Mouse (Mus musculus): ENCODE data around the gene Ifnk. TPM values are rescaled to one million over a fixed set of nuclear protein-coding genes. Genes with fewer than 3 reads are reported as not detected.

Gene Ifnk
- total and polyA plus RNA-seq, 3 experiments, result not detected

DNA sequence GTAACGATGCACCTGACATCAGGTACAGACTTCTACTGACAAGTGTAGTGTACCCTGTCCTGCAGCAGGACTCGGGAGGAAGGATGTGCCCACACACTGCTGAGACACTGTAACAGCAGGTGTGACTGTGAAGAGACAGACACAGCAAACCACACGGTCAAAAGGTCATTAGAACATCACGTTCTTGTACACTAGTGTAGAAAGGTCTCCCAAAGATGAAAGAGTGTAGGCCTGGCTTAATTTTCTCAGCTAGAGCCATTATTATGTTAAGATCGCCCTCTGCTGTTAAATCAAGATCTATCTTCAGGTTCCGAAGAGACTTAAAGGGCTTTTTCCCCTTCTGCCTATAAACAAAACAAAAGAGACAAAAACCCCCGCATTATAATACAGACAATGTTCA lies 40.9 kb downstream of the Ifnk start:
- DNase-seq (ENCODE audit: low read depth, low spot score), result peak; percentile 28
- Histone ChIP-seq H3K4me1 (ENCODE audit: control insufficient read depth in 1 of 2, insufficient read depth in 2 of 2, low read length in 2 of 2) (peaks cover 10 to 16% of the 10 kb centered on the region in 2 experiments), H3K9me3 (replicated peaks; ENCODE audit: insufficient read depth, low read length) (no peaks in the 10 kb centered on the region), H3K4me3 (ENCODE audit: control insufficient read depth in 1 of 2, insufficient read depth in 1 of 2, low read depth in 2 of 2, low read length in 2 of 2) (no peak overlapping the region), H3K9ac (ENCODE audit: control insufficient read depth, low read depth, low read length, poor library complexity, severe bottlenecking) (no peak overlapping the region), H3K27me3 (ENCODE audit: control insufficient read depth in 1 of 2, insufficient read depth in 2 of 2, low read length in 2 of 2) (no peaks in the 10 kb centered on the region), H3K27ac (ENCODE audit: control insufficient read depth, low read depth, low read length) (no peak overlapping the region), H3K36me3 (ENCODE audit: control insufficient read depth in 1 of 2, insufficient read depth in 2 of 2, low read length in 2 of 2) (peaks cover 0 to 16% of the 10 kb centered on the region in 2 experiments; a peak in 3 of 4 replicates), H3K79me2 (ENCODE audit: control insufficient read depth, insufficient read depth, low read length, poor library complexity) (no peaks in the 10 kb centered on the region)
- TF ChIP-seq GATA1 (IDR thresholded peaks at IDR 0.05; ENCODE audit: low read depth, low read length) (no peak), HCFC1 (IDR thresholded peaks at IDR 0.05; ENCODE audit: low read depth, low read length) (no peak), RCOR1 (IDR thresholded peaks at IDR 0.05; ENCODE audit: low read depth, low read length) (no peak), ZC3H11A (IDR thresholded peaks at IDR 0.05; ENCODE audit: low read depth, low read length) (peak; percentile 64), KAT2A (conservative IDR thresholded peaks at IDR 0.05; ENCODE audit: low read depth, low read length) (no peak), USF2 (IDR thresholded peaks at IDR 0.05; ENCODE audit: borderline replicate concordance in 1 of 2, insufficient read depth in 1 of 2, low read depth in 1 of 2, low read length in 2 of 2) (no peak), BHLHE40 (IDR thresholded peaks at IDR 0.05; ENCODE audit: borderline replicate concordance, low read depth, low read length) (no peak), MXI1 (IDR thresholded peaks at IDR 0.05; ENCODE audit: low read depth, low read length) (no peak), MAZ (IDR thresholded peaks at IDR 0.05; ENCODE audit: low read depth, low read length) (no peak), CTCF (IDR thresholded peaks at IDR 0.05 in 2 of 3, conservative IDR thresholded peaks at IDR 0.05 in 1 of 3; ENCODE audit: control insufficient read depth in 1 of 3, insufficient read depth in 1 of 3, low read depth in 2 of 3, low read length in 3 of 3, poor library complexity in 1 of 3, severe bottlenecking in 1 of 3) (peak in 2 of 3 experiments; percentile 13 to 65; a peak in 2 of 6 replicates), UBTF (IDR thresholded peaks at IDR 0.05; ENCODE audit: borderline replicate concordance, insufficient read depth, low read depth, low read length) (no peak), MYC (IDR thresholded peaks at IDR 0.05; ENCODE audit: low read depth, low read length) (no peak), SMC3 (IDR thresholded peaks at IDR 0.05; ENCODE audit: low read depth, low read length) (peak; percentile 79), POLR2AphosphoS2 (IDR thresholded peaks at IDR 0.05; ENCODE audit: low read length) (no peak), ZKSCAN1 (IDR thresholded peaks at IDR 0.05; ENCODE audit: low read depth, low read length) (no peak), NELFE (IDR thresholded peaks at IDR 0.05; ENCODE audit: low read depth, low read length) (no peak), RAD21 (IDR thresholded peaks at IDR 0.05; ENCODE audit: low read depth, low read length) (peak; percentile 75), TCF12 (IDR thresholded peaks at IDR 0.05; ENCODE audit: low read depth, low read length) (no peak), CHD1 (IDR thresholded peaks at IDR 0.05; ENCODE audit: low read depth, low read length) (no peak), EP300 (IDR thresholded peaks at IDR 0.05; ENCODE audit: low read depth in 1 of 2, low read length in 2 of 2) (no peak)

DNA sequence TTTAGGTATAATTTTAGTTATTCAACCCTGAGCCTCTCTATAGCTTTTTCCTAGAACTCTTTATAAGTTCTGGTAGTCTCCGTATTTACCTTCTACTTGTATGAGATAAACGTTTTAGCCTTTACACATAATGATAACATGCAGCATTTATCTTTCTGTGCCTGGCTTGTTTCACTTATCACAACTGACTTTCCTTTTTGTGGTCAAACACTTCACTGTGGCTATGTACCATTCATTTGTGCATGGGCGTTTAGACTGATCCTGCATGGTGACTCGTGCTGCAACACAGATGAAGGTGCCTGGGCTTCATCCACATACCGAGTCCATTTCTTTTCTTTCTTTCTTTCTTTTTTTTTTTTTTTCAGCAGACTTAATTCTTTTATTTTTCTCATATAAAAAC lies 49.8 kb downstream of the Ifnk start:
- Histone ChIP-seq H3K4me3 (ENCODE audit: control insufficient read depth in 1 of 2, insufficient read depth in 1 of 2, low read depth in 2 of 2, low read length in 2 of 2) (no peak overlapping the region), H3K9me3 (replicated peaks; ENCODE audit: insufficient read depth, low read length) (no peaks in the 10 kb centered on the region), H3K79me2 (ENCODE audit: control insufficient read depth, insufficient read depth, low read length, poor library complexity) (no peaks in the 10 kb centered on the region), H3K4me1 (ENCODE audit: control insufficient read depth in 1 of 2, insufficient read depth in 2 of 2, low read length in 2 of 2) (peaks cover 2 to 6% of the 10 kb centered on the region in 2 experiments; a peak in 3 of 4 replicates), H3K36me3 (ENCODE audit: control insufficient read depth in 1 of 2, insufficient read depth in 2 of 2, low read length in 2 of 2) (peaks cover 4 to 13% of the 10 kb centered on the region in 2 experiments), H3K27ac (ENCODE audit: control insufficient read depth, low read depth, low read length) (peak overlapping the region; percentile 59), H3K27me3 (ENCODE audit: control insufficient read depth in 1 of 2, insufficient read depth in 2 of 2, low read length in 2 of 2) (no peaks in the 10 kb centered on the region), H3K9ac (ENCODE audit: control insufficient read depth, low read depth, low read length, poor library complexity, severe bottlenecking) (no peak overlapping the region)
- DNase-seq (ENCODE audit: low read depth, low spot score), result peak; percentile 71
- TF ChIP-seq TAL1 (IDR thresholded peaks at IDR 0.05; ENCODE audit: low read length), result peak; percentile 30
- no peak for TF ChIP-seq MEF2A (IDR thresholded peaks at IDR 0.05; ENCODE audit: extremely low read depth, insufficient replicate concordance, low read depth, low read length, poor library complexity, severe bottlenecking)
- TF ChIP-seq POLR2AphosphoS2 (IDR thresholded peaks at IDR 0.05; ENCODE audit: low read length), result no peak
- no peak for TF ChIP-seq HCFC1 (IDR thresholded peaks at IDR 0.05; ENCODE audit: low read depth, low read length)
- peak; percentile 62; the same call in 1 of the 2 replicates for TF ChIP-seq RCOR1 (IDR thresholded peaks at IDR 0.05; ENCODE audit: low read depth, low read length)
- TF ChIP-seq TBP (IDR thresholded peaks at IDR 0.05; ENCODE audit: low read depth, low read length), result no peak
- peak; percentile 71 for TF ChIP-seq MYB (IDR thresholded peaks at IDR 0.05; ENCODE audit: low read depth, low read length)
- TF ChIP-seq ZC3H11A (IDR thresholded peaks at IDR 0.05; ENCODE audit: low read depth, low read length), result no peak
- TF ChIP-seq MYC (IDR thresholded peaks at IDR 0.05; ENCODE audit: low read depth, low read length), result no peak
- peak; percentile 88 for TF ChIP-seq TCF12 (IDR thresholded peaks at IDR 0.05; ENCODE audit: low read depth, low read length)
- no peak for TF ChIP-seq UBTF (IDR thresholded peaks at IDR 0.05; ENCODE audit: borderline replicate concordance, insufficient read depth, low read depth, low read length)
- no peak for TF ChIP-seq MXI1 (IDR thresholded peaks at IDR 0.05; ENCODE audit: low read depth, low read length)
- TF ChIP-seq SIN3A (IDR thresholded peaks at IDR 0.05; ENCODE audit: low read length), result no peak; the same call in 1 of the 2 replicates
- no peak for TF ChIP-seq CTCF (IDR thresholded peaks at IDR 0.05 in 2 of 3, conservative IDR thresholded peaks at IDR 0.05 in 1 of 3; ENCODE audit: control insufficient read depth in 1 of 3, insufficient read depth in 1 of 3, low read depth in 2 of 3, low read length in 3 of 3, poor library complexity in 1 of 3, severe bottlenecking in 1 of 3)
- no peak for TF ChIP-seq ELF1 (IDR thresholded peaks at IDR 0.05; ENCODE audit: low read depth, low read length)
- TF ChIP-seq ETS1 (IDR thresholded peaks at IDR 0.05; ENCODE audit: low read depth, low read length), result peak; percentile 78
- TF ChIP-seq ZNF384 (IDR thresholded peaks at IDR 0.05; ENCODE audit: low read depth, low read length), result no peak
- no peak for TF ChIP-seq GABPA (IDR thresholded peaks at IDR 0.05; ENCODE audit: low read depth, low read length)
